Mouse (Mus musculus) megakaryocyte, adult 5-6 weeks (primary cell): ENCODE data around the gene Rnf150. TPM values are rescaled to one million over a fixed set of nuclear protein-coding genes. Genes with fewer than 3 reads are reported as not detected.
A peak's percentile ranks its signal among the peaks of the same experiment; 100 is the strongest.
"Not testable (repeated sequence)": the region's sequence is repeated elsewhere in the genome, so short reads cannot be mapped to it uniquely, and the experiment has no call there.

Experiments used
- ATAC-seq: 2 replicates; pipeline ENCODE4 v1.8.0; 2016; ENCODE audit warnings: mild to moderate bottlenecking, inconsistent platforms; ENCODE audit not compliant: poor library complexity, severe bottlenecking
- total RNA-seq, 2 experiments: library from RNA; stranded (forward) in 1 of 2; stranded (reverse) in 1 of 2; fragments of 153-499, 151-499 nt in 1 of 2; fragments of 221-1000, 200-1000 nt in 1 of 2; gene quantifications; 2 replicates each; pipeline versions ENCODE4 v1.2.3 to v1.2.4; 2015 to 2017

Rnf150 gene
- total RNA-seq, 2 experiments from 2014 or later, result 1.8 to 4.0 TPM

- ATAC-seq, result no peak
Observed at GRCm38 (mm10) chr8:83066076-83066475, 202.9 kb downstream of the Rnf150 start.

- ATAC-seq, result 0 out of 2 replicates have a peak, but pooled peaks have one; percentile 43
Observed at GRCm38 (mm10) chr8:83066846-83067245, 203.7 kb downstream of the Rnf150 start.

GRCm38 (mm10) chr8:83067906-83068305 lies 204.8 kb downstream of the Rnf150 start:
- no peak for ATAC-seq

DNA sequence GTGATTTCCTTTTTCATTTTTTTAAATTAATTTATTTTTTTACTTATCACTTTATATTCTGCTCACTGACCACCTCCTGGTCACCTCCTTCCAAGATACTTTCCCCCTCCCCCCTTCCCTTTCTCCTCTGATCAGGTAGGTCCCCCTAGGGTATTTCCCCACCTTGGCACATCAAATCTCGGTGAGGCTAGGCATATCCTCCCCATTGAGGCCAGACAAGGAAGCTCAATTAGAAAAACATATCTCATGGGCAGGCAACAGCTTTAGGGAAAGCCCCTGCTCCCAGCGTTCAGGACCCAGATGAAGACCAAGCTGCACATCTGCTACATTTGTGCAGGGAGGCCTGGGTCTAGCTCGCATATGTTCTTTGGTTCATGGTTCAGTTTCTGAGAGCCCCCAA lies 211.1 kb downstream of the Rnf150 start:
- ATAC-seq, result no peak

DNA sequence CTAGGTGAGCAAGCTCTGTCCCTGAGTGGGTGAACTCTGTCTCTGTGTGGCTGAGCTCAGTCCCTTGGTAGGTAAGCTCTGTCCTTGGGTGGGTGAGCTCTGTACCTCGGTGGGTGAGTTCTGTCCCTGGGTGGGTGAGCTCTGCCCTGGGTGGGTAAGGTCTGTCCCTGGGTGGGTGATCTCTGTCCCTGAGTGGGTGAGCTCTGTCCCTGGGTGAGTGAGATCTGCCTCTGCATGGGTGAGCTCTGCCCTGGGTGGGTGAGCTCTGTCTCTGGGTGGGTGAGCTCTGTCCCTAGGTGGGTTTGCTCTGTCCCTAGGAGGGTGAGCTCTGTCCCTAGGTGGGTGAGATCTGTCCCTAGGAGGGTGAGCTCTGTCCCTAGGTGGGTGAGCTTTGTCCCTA lies 213.5 kb downstream of the Rnf150 start:
- ATAC-seq, result no peak

- 0 out of 2 replicates have a peak, but pooled peaks have one; percentile 35 for ATAC-seq
Observed at GRCm38 (mm10) chr8:83077329-83077728, 214.2 kb downstream of the Rnf150 start.

GRCm38 (mm10) chr8:83078701-83079533 lies 215.8 kb downstream of the Rnf150 start:
- ATAC-seq, result no peak

GRCm38 (mm10) chr8:83079534-83079844 lies 216.3 kb downstream of the Rnf150 start:
- ATAC-seq, result no peak

DNA sequence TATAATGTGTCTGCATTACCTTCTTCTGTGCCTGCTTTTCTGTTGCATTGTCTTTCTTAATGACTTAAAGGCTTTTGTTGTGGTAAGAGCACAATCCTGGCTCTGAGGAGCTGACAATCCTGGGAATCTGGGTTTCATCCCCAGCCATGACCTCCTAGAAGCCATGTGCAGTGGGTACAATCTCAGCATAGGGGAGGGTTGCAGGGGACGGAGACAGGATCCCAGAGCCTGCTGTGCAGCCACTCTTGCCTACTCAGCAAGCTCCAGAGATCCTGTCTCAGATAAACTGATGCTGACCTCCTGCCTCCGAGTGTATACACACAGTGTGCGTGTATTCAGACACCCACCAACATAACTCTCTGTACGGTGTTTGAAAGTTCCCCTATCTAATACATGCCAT lies 218.1 kb downstream of the Rnf150 start:
- ATAC-seq, result peak; percentile 57

- not testable (repeated sequence) for ATAC-seq
Observed at GRCm38 (mm10) chr8:83081806-83082205, 218.7 kb downstream of the Rnf150 start.

DNA sequence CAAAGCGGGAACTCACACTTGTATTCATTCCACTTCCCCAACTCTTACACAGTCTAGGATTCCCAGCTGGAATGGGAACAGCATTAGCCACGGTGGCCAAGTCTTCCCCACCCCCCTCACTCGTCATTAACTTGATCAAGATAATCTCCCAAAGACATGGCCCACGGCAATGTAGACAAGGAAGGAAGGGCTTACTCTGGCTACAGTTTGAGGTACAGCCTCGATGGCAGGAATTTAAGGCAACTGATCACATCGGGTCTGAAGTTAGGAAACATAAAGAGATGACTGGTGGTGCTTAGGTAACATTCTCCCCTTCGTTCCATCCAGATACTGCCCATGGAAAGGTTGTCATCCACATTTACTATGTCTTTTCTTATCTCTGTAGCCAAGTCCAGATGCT lies 219.1 kb downstream of the Rnf150 start:
- ATAC-seq, result no peak

GRCm38 (mm10) chr8:83083452-83083851 lies 220.3 kb downstream of the Rnf150 start:
- no peak for ATAC-seq

DNA sequence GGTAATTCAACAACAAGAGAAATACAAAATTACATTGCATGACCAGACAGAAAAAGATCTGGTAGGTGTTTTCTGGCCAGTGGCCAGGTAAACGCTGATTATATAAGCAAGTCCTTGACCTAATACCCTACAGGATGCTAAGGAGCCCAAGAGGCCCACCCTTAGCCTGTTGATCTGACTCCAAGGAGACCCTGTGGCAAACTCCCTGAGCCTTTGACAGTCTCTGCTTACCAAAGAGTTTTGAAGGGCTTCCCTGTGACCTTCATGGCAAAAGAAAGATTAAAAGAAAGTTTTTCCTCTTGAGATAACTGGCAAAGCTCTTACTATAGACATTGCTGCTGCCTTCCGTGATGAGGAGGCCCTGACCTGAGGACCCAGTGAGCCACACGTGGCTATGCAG lies 222.4 kb downstream of the Rnf150 start:
- ATAC-seq, result no peak

DNA sequence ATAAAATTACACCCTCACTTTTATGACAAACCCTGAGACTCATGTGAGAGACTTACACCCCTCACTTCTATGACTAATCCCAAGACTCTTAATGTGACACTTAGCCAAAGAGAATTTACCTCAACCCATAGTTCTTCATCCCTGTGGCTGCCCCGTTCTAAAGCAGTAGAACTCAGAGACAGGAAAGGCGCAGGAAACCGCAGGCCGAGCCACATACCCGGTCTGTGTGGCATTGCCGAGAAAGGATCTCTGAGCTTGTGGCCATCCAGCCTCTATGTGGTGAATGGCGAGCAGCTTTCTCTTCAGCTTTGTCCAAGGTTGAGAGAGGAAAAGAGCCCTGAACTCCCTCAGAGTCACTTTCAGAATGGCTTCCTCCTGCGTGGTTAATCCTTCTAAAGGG lies 223.5 kb downstream of the Rnf150 start:
- peak; percentile 63 for ATAC-seq

GRCm38 (mm10) chr8:83087604-83088003 lies 224.4 kb downstream of the Rnf150 start:
- ATAC-seq, result no peak

- ATAC-seq, result no peak
Observed at GRCm38 (mm10) chr8:83088156-83088555, 225.0 kb downstream of the Rnf150 start.

DNA sequence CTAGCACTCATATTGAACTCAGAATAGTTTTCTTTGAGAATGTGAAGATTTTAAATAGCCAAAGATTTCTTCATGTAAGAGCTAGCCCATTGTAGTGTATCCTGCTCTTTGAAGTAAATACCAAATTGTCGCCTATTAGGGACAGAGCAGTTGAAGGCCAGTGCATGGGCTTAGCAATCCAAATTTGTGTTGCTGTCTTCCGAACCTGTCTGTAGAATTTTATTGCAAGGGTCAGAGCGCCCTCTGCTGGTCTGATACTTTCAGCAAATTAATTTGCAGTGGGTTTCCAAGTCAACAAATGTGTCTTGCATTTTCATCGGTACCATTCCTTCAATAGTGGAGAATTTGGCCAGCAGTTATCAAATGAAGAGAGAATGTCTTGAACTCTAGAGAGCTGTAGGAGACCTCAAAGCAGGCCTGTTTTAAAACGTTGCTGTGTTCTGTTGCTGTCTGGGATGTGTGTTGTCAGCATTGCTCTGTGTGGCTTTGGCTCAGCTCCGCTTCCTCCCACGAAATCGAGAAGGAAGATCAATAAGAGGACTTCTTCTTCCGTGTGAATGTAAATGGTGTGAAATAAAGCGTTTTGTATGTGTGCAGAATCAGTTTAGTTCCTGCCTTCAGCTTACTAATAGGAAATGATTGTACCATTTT lies 226.3 kb downstream of the Rnf150 start:
- peak; percentile 69 for ATAC-seq

GRCm38 (mm10) chr8:83090446-83090845 lies 227.3 kb downstream of the Rnf150 start:
- no peak for ATAC-seq

GRCm38 (mm10) chr8:83100041-83100440 lies 236.9 kb downstream of the Rnf150 start:
- ATAC-seq, result no peak

- peak; percentile 67 for ATAC-seq
Observed at GRCm38 (mm10) chr8:83102957-83103510, 239.9 kb downstream of the Rnf150 start.

DNA sequence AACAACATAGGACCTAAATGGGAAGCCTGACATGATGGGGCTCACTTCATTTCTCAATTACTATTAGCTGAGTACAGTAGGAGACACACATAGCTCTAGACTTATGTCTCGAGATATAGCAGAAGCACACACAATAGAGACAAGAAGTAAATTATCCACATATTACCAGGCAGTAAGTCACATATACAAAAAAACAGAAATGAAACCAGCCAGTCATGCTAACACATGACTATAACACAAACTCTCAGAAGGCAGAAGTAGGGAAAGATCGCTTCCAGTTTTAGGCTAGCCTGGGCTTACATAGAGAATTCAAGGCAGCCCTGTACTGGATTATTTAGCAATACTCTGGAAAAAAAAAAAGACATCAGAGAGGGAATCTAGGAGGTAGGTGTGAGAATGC lies 240.8 kb downstream of the Rnf150 start:
- ATAC-seq, result peak; percentile 84

DNA sequence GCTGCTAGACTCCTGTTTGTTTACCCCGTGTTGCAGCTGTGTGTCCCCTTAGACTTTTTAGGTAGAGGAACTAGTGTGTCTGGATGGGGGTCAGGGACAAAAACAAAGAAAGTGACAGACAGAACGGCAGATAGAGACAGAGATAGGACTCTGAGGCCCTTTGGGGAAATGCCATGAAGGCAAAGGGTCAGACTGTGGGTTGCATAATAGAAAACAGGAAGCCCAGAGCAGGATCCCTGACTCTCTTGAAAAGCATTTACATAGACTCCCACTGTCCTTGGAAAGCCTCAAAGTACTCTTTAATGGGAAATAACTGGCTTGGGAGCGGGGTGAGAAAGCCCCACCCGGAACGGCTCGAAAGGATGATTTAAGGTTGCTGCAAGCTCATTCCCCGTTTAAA lies 246.6 kb downstream of the Rnf150 start:
- peak; percentile 90 for ATAC-seq
